Mouse (Mus musculus): ENCODE results near the gene Morn1. TPM values are rescaled to one million over a fixed set of nuclear protein-coding genes. Genes with fewer than 3 reads are reported as not detected.

Gene Morn1
- total RNA-seq, 2 experiments from 2014 or later: 12.1 to 14.9 TPM

DNA sequence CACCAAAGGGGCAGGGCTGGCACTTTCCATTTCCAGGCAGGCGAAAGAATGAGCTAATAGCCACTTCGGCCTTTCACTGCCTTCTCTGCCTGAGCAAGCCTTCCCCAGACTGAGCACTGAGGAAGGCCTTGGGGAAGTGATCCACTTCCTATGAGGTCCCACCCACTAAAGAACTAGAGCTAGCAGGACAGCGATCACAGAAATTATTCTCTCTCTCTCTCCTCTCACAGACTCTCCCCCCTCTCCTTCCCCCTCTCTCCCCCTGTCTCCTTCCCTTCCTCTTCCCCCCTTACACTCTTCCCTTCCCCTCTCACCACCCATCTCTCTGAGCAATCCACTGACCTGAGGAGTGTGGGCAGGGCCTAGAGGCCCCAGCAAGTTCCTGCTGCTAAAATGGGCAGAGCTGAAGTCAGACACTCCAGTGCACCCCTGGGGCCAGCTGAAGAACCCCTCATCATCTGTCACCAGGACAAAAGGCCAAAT lies 100.9 kb downstream of the Morn1 start:
- no peak for DNase-seq (ENCODE audit: low spot score in 2 of 2)

DNA sequence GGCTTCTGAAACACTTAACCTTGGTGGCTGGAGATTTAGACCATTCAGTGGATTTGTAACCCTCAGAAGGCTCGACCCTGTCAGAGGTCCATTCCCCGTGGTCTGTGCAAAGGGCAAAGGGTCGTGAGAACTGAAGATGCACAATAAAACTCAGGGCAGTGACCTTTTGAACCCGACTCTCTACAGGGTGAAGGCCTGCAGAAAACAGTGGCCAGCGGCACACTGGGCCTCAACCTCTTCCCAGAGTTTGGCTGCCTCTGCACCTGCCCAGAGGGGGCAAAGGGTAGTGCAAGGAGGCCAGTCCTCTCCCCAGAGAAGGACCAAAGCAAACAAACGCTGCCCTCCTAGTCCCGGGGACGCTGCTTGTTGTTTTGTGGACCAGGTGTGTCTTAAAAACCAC lies 102.0 kb downstream of the Morn1 start:
- DNase-seq (ENCODE audit: low spot score in 2 of 2): no peak

DNA sequence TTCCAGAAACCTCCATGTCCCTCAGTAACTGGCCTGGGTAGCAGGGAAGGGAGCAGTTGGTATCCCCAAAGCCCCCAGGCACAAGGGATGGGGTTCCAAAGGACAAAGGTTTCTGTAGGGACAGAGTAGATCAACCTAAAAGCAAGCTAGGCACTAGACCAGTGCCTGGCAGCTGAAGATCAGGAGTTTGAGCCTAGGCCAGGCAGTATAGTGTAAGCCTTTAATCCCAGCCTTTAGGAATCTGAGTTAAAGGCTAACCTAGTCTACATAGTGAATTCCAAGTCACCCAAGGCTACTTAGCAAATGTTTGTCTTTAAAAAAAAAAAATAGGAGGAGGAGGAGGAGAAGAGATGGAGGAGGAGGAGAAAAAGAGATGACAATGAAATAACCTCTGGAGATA lies 102.4 kb downstream of the Morn1 start:
- no peak for DNase-seq (ENCODE audit: low spot score in 2 of 2)

DNA sequence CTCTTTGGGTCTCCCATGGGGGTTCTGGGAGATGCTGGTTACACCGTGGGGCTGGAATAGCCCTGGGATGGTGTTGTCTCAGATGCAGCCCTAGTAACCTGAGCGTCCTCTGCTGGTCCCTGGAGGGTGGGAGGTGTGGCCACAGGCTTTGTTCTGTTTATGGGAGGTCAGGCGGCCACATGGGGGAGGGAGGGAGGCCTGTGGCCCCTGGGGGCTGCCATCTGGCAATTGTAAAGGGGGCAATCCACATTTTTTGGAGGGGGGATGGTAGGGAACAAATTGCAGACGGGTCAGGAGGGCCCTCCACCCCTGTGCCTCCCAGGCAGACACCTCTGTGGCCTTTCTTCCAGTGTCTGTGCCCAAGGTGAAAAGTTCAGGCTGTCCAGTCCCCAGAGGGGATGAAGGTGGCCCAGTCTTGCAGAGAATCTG lies 103.3 kb downstream of the Morn1 start:
- no peak for DNase-seq (ENCODE audit: low spot score in 2 of 2)

DNA sequence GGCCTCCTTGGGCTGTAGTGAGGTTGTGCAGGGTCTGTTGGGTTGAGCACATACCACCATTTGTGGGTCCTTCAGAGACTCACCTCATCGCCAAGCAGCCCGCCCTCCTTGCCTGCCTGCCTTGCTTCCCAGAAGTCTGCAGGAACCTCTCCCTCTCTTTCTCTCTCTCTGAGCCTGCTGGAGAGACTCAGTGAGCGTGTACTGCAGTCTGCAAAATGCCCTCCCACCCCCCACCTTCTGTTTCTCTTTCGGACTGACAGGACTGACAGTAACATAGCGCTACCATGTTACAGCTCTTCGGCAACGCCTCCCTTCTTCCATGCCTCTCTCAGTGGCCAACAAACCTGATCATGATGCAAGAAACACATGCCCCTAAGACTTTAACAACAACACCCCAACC lies 103.9 kb downstream of the Morn1 start:
- DNase-seq (ENCODE audit: low spot score in 2 of 2): no peak

Other genes starting within 250 kb of the Morn1 start
- under 1 TPM; 0.31 to 0.62 TPM for gene Ttc34, start 249.1 kb upstream of the Morn1 start, total RNA-seq (2021)
- gene Mmel1, start 217.0 kb upstream of the Morn1 start, total RNA-seq (2021): under 1 TPM; 0.65 to 0.76 TPM
- 10 to 100 TPM; 35.7 to 41.1 TPM for gene Fam213b, start 187.4 kb upstream of the Morn1 start, total RNA-seq (2021)
- gene Tnfrsf14, start 158.0 kb upstream of the Morn1 start, total RNA-seq (2021): 10 to 100 TPM; 10.6 to 13.2 TPM
- 1 to 10 TPM in 1 of 2 experiments, under 1 TPM in 1; 0.96 to 2.2 TPM for gene Hes5, start 125.7 kb upstream of the Morn1 start, total RNA-seq (2021)
- gene Pank4, start 122.5 kb upstream of the Morn1 start, total RNA-seq (2021): 10 to 100 TPM; 32.4 to 39.2 TPM
- 1 to 10 TPM; 1.1 to 1.6 TPM for gene Plch2, start 29.8 kb upstream of the Morn1 start, total RNA-seq (2021)
- gene Pex10, start 19.6 kb upstream of the Morn1 start, total RNA-seq (2021): 10 to 100 TPM; 25.6 to 27.5 TPM
- gene Rer1, start 195 bp upstream of the Morn1 start, total RNA-seq (2021): 10 to 100 TPM; 90.8 to 96.1 TPM
- gene Ski, start 136.0 kb downstream of the Morn1 start, total RNA-seq (2021): 100 to 1,000 TPM; 106 to 111 TPM
- gene Faap20, start 163.2 kb downstream of the Morn1 start, total RNA-seq (2021): 10 to 100 TPM; 54.9 to 56.3 TPM

Data from adrenal gland, postnatal 4 days (tissue).